Mouse (Mus musculus) forebrain, embryonic 12.5 days (tissue): ENCODE data around the gene Coch. TPM values are rescaled to one million over a fixed set of nuclear protein-coding genes. Genes with fewer than 3 reads are reported as not detected.
A peak's percentile ranks its signal among the peaks of the same experiment; 100 is the strongest.
"Not testable (repeated sequence)": the region's sequence is repeated elsewhere in the genome, so short reads cannot be mapped to it uniquely, and the experiment has no call there.

Experiments
- ATAC-seq: fragments of 200-750 bp; cut with Nextera tagmentation; 2 replicates; pipeline ENCODE4 v1.8.0; 2017; ENCODE audit warnings: moderate TSS enrichment; ENCODE audit not compliant: low FRiP score
- H3K27ac ChIP-seq: fragments of 300-500 bp; sonication (generic); 2 replicates; pipeline ENCODE4 v1.5.1; 2016; ENCODE audit warnings: mild to moderate bottlenecking
- H3K27me3 ChIP-seq: fragments of 300-500 bp; sonication (generic); 2 replicates; pipeline ENCODE4 v1.6.1; 2016; ENCODE audit warnings: mild to moderate bottlenecking
- H3K36me3 ChIP-seq: fragments of 300-500 bp; sonication (generic); replicated peaks from 2 replicates; pipeline ENCODE4 v1.6.1; 2016; ENCODE audit warnings: mild to moderate bottlenecking
- H3K4me1 ChIP-seq: fragments of 300-500 bp; sonication (generic); 2 replicates; pipeline ENCODE4 v1.6.1; 2016
- H3K4me2 ChIP-seq: fragments of 300-500 bp; sonication (generic); 2 replicates; pipeline ENCODE4 v1.6.1; 2016; ENCODE audit warnings: mild to moderate bottlenecking, moderate library complexity
- H3K4me3 ChIP-seq: fragments of 300-500 bp; sonication (generic); replicated peaks from 2 replicates; pipeline ENCODE4 v1.5.1; 2016; ENCODE audit warnings: mild to moderate bottlenecking
- H3K9ac ChIP-seq: fragments of 300-500 bp; sonication (generic); 2 replicates; pipeline ENCODE4 v1.6.1; 2016; ENCODE audit warnings: mild to moderate bottlenecking
- H3K9me3 ChIP-seq: fragments of 300-500 bp; sonication (generic); 2 replicates; pipeline ENCODE4 v1.6.1; 2016
- WGBS: fragments of 180-500 bp; shearing (Covaris S2); methylation state at CpG from one replicate; pipeline ENCODE4 v1.1.7; 2016; 5-methylcytosine and 5-hydroxymethylcytosine counted together
- polyA plus RNA-seq: library from polyadenylated mRNA; unstranded; fragments of >200 nt; fragmentation: Nextera tagmentation; extraction: Ambion mirVana; gene quantifications from 2 replicates; pipeline ENCODE4 v1.2.1, GENCODE M21; 2016

Coch gene
- polyA plus RNA-seq, 1 experiment from 2014 or later, result 6.6 TPM

DNA sequence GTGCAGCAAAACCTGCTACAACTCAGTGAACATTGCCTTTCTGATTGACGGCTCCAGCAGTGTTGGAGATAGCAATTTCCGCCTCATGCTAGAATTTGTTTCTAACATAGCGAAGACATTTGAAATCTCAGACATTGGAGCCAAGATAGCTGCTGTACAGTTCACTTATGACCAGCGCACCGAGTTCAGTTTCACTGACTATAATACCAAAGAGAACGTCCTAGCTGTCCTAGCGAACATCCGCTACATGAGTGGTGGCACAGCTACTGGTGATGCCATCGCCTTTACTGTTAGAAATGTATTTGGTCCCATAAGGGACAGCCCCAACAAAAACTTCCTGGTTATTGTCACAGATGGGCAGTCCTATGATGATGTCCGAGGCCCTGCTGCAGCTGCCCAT lies 10.2 kb downstream of the Coch start:
- H3K36me3 ChIP-seq, result peaks cover 12% of the 10 kb centered on the region
- WGBS, result 97% methylated on average over 10 of the region's 10 CpGs
- no peak for ATAC-seq
- no peak overlapping the region for H3K4me3 ChIP-seq
- H3K27ac ChIP-seq, result no peak overlapping the region
- H3K9me3 ChIP-seq, result no peaks in the 10 kb centered on the region
- no peak overlapping the region for H3K4me2 ChIP-seq
- H3K27me3 ChIP-seq, result no peaks in the 10 kb centered on the region
- no peak overlapping the region for H3K9ac ChIP-seq
- H3K4me1 ChIP-seq, result no peaks in the 10 kb centered on the region

GRCm38 (mm10) chr12:51606138-51606537 lies 13.0 kb downstream of the Coch start:
- 92% methylated on average over 4 of the region's 4 CpGs for WGBS
- ATAC-seq, result no peak
- Histone ChIP-seq H3K9me3 (no peaks in the 10 kb centered on the region), H3K27me3 (no peaks in the 10 kb centered on the region), H3K9ac (no peak overlapping the region), H3K4me3 (no peak overlapping the region), H3K4me1 (no peaks in the 10 kb centered on the region), H3K27ac (no peak overlapping the region), H3K4me2 (no peak overlapping the region), H3K36me3 (peaks cover 20% of the 10 kb centered on the region)

GRCm38 (mm10) chr12:51612361-51612760 lies 19.2 kb downstream of the Coch start:
- Histone ChIP-seq H3K4me3 (no peak overlapping the region), H3K27me3 (no peaks in the 10 kb centered on the region), H3K9me3 (no peaks in the 10 kb centered on the region), H3K36me3 (peaks cover 43% of the 10 kb centered on the region), H3K4me1 (no peaks in the 10 kb centered on the region), H3K27ac (no peak overlapping the region), H3K4me2 (no peak overlapping the region), H3K9ac (no peak overlapping the region)
- no peak for ATAC-seq
- WGBS, result 89% methylated on average over 5 of the region's 5 CpGs

GRCm38 (mm10) chr12:51620572-51620971 lies 27.4 kb downstream of the Coch start:
- Histone ChIP-seq H3K4me2 (no peak overlapping the region), H3K27me3 (no peaks in the 10 kb centered on the region), H3K4me3 (no peak overlapping the region), H3K27ac (no peak overlapping the region), H3K36me3 (peaks cover 43% of the 10 kb centered on the region), H3K9ac (no peak overlapping the region), H3K4me1 (no peaks in the 10 kb centered on the region), H3K9me3 (no peaks in the 10 kb centered on the region)
- ATAC-seq, result no peak

DNA sequence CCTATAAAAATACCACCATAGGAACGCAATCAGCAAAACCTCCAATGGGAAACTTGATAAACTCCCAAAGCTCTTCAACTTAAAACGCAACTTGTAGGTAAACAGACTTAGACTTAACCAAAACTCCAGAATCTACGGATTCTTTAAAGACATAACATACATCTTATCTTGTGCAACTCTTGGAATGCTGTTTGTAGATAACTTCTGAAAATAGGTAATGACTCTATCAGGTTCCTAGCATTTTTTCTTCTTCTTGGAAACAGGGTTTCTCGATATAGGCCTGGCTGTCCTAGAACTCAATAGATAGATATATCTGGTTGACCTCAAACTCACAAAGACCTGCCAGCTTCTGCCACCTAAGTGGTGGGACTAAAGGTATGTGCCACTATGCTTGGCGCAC lies 28.0 kb downstream of the Coch start:
- H3K4me3 ChIP-seq, result no peak overlapping the region
- H3K36me3 ChIP-seq, result peaks cover 42% of the 10 kb centered on the region
- 95% methylated on average over 5 of the region's 5 CpGs for WGBS
- no peak overlapping the region for H3K4me2 ChIP-seq
- no peak overlapping the region for H3K27ac ChIP-seq
- no peak overlapping the region for H3K9ac ChIP-seq
- H3K27me3 ChIP-seq, result no peaks in the 10 kb centered on the region
- no peaks in the 10 kb centered on the region for H3K9me3 ChIP-seq
- ATAC-seq, result no peak
- H3K4me1 ChIP-seq, result no peaks in the 10 kb centered on the region

GRCm38 (mm10) chr12:51622670-51623365 lies 29.7 kb downstream of the Coch start:
- 0 out of 2 replicates have a peak, but pooled peaks have one; percentile 68 for ATAC-seq
- WGBS, result 81% methylated on average over 5 of the region's 5 CpGs
- H3K36me3 ChIP-seq, result peaks cover 33% of the 10 kb centered on the region

DNA sequence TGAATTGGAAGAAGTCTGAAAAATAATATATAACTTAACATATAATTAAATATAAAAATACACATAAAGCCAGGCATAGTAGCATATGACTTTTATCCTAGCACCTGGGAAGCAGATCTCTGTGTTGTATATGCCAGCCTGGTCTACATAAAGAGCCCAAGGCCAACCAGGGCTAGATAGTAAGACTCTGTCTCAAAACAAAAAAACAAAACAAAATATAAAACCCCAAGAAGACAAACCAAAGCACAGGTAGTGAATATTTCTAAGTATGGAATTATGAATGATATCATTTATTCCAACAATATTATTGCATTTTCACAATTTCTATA lies 30.2 kb downstream of the Coch start:
- no peak overlapping the region for H3K27ac ChIP-seq
- ATAC-seq, result no peak
- no peaks in the 10 kb centered on the region for H3K9me3 ChIP-seq
- peaks cover 30% of the 10 kb centered on the region for H3K36me3 ChIP-seq
- no peaks in the 10 kb centered on the region for H3K27me3 ChIP-seq
- no peak overlapping the region for H3K9ac ChIP-seq
- H3K4me2 ChIP-seq, result no peak overlapping the region
- no peak overlapping the region for H3K4me3 ChIP-seq
- no peaks in the 10 kb centered on the region for H3K4me1 ChIP-seq

More at GRCm38 (mm10) chr12:51622670-51623365, 29.7 kb downstream of the Coch start:
- H3K27me3 ChIP-seq, result no peaks in the 10 kb centered on the region
- H3K9ac ChIP-seq, result no peak overlapping the region
- H3K27ac ChIP-seq, result no peak overlapping the region
- no peaks in the 10 kb centered on the region for H3K9me3 ChIP-seq
- H3K4me2 ChIP-seq, result no peak overlapping the region
- H3K4me1 ChIP-seq, result no peaks in the 10 kb centered on the region
- no peak overlapping the region for H3K4me3 ChIP-seq

GRCm38 (mm10) chr12:51633481-51633880 lies 40.3 kb downstream of the Coch start:
- no peaks in the 10 kb centered on the region for H3K9me3 ChIP-seq

DNA sequence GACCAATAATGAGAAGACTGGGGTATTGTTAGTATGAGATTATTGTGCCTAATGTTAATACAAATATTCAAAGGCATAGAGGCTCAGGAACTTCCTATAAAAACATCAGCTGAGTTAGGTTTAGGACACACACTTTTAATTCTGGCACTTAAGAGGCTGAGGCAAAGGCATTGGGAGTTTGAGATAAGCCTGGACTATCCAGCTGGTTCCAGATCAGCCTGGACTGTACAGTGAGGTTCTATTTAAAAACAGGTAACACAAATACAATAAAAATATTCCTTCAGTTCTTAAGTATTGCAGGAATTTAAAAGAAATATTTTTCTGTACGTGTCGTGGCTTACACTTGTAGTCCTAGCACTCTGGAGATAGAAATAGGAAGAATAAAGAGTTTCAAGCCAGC lies 43.1 kb downstream of the Coch start:
- H3K27ac ChIP-seq, result no peak overlapping the region
- no peak for ATAC-seq
- no peak overlapping the region for H3K4me2 ChIP-seq

More at GRCm38 (mm10) chr12:51633481-51633880, 40.3 kb downstream of the Coch start:
- ATAC-seq, result no peak
- no peak overlapping the region for H3K4me2 ChIP-seq
- 89% methylated on average over 4 of the region's 4 CpGs for WGBS
- H3K36me3 ChIP-seq, result no peaks in the 10 kb centered on the region
- H3K4me3 ChIP-seq, result no peak overlapping the region
- H3K27me3 ChIP-seq, result no peaks in the 10 kb centered on the region
- no peaks in the 10 kb centered on the region for H3K4me1 ChIP-seq
- no peak overlapping the region for H3K9ac ChIP-seq
- no peak overlapping the region for H3K27ac ChIP-seq

GRCm38 (mm10) chr12:51636689-51637470 lies 43.7 kb downstream of the Coch start:
- Histone ChIP-seq H3K4me2 (no peak overlapping the region), H3K4me1 (no peaks in the 10 kb centered on the region), H3K36me3 (0 out of 2 replicates have a peak, but pooled peaks cover 4% of the 10 kb centered on the region), H3K9me3 (no peaks in the 10 kb centered on the region), H3K9ac (no peak overlapping the region), H3K27me3 (no peaks in the 10 kb centered on the region), H3K27ac (no peak overlapping the region), H3K4me3 (no peak overlapping the region)
- WGBS, result 90% methylated on average over 2 of the region's 2 CpGs
- ATAC-seq, result no peak

More for the DNA sequence above, 43.1 kb downstream of the Coch start:
- no peak overlapping the region for H3K4me3 ChIP-seq
- 0 out of 2 replicates have a peak, but pooled peaks cover 3% of the 10 kb centered on the region for H3K36me3 ChIP-seq
- no peaks in the 10 kb centered on the region for H3K27me3 ChIP-seq
- WGBS, result 96% methylated on average over 2 of the region's 2 CpGs
- no peaks in the 10 kb centered on the region for H3K4me1 ChIP-seq
- no peaks in the 10 kb centered on the region for H3K9me3 ChIP-seq
- no peak overlapping the region for H3K9ac ChIP-seq

DNA sequence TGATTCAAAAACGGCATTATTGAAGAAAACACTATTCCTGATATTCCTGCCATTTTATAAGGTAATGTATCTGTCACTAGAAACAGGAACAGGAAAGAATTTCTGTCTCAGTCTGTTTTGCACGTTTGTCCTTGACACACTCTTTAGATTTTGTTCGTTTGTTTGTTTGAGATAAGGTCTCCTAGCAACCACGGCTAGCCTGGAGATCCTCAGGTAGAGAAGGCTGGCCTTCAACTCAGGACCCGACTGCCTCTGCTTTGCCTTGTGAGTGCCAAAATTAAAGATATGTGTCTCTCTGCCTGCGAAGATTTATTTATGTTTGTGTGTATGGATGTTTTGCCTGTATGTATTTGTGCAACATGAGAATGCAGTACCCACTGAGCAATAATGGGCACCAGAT lies 48.7 kb downstream of the Coch start:
- Histone ChIP-seq H3K4me2 (no peak overlapping the region), H3K27ac (no peak overlapping the region), H3K36me3 (0 out of 2 replicates have a peak, but pooled peaks cover 8% of the 10 kb centered on the region), H3K4me1 (no peaks in the 10 kb centered on the region), H3K9me3 (no peaks in the 10 kb centered on the region), H3K27me3 (no peaks in the 10 kb centered on the region), H3K9ac (no peak overlapping the region), H3K4me3 (no peak overlapping the region)
- no peak for ATAC-seq
- WGBS, result 84% methylated on average over 6 of the region's 6 CpGs

DNA sequence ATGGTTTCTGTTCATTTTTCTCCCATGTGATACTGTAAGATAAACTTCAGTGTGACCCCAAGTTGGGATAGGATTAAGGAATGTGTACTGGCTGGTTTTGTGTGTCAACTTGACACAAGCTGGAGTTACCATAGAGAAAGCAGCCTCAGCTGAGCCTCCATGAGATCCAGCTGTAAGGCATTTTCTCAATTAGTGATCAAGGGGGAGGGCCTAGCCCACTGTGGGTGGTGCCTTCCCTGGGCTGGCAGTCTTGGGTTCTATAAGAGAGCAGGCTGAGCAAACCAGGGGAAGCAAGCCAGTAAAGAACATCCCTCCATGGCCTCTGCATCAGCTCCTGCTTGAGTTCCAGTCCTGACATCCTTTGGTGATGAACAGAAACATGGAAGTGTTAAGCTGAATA lies 56.3 kb downstream of the Coch start:
- H3K4me1 ChIP-seq, H3K9me3 ChIP-seq, H3K4me3 ChIP-seq, H3K27me3 ChIP-seq, H3K27ac ChIP-seq, ATAC-seq, H3K4me2 ChIP-seq, H3K9ac ChIP-seq: not testable (repeated sequence)
- H3K36me3 ChIP-seq, result peaks cover 28% of the 10 kb centered on the region
